Mouse (Mus musculus): ENCODE measurements around the gene 5031410I06Rik.
"Not testable (repeated sequence)": the region's sequence is repeated elsewhere in the genome, so short reads cannot be mapped to it uniquely, and the experiment has no call there.

5031410I06Rik gene

DNA sequence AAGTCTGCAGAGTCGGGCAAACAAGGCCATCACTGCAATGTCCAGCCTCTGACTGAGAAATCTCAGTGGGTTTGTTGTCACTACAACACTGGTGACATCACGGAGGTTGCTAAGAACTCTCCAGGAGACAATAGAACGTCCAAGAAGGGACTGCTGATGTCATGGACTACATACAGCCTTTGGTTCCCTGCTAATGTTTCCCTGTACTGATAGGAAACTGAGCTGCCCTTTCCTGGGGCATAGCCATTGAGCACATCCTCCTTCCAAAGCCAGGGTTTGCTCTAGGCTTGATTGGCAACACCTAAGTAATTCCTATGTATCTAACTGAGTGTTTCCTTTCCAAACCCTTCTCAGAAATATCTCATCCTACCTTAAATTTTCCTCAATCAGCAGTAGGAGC lies at the start of gene 5031410I06Rik:
5031410I06Rik (minus strand) TSS at position 101 of the 400 bp plus-strand sequence.
- DNase-seq = not testable (repeated sequence)

DNA sequence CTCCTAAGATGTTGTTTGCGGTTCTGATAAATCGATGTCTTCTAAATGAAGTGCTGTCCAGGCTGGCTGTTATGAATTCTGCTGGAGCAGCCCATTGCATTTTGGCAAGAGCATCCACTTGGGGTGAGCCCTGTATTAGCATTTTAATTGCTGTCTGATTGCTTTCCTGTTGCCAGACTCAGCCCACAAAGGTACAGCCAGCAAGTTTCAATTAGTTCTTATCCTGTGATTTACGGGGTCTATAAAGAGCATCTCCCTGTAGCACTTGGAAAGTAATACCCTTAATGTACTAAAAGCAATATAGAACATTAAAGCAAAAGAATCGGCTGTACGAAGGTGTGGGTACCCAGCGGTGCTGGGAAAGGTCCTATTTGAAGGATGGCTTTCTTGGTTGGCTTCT lies 37.7 kb upstream of the 5031410I06Rik start:
- no peak for DNase-seq

DNA sequence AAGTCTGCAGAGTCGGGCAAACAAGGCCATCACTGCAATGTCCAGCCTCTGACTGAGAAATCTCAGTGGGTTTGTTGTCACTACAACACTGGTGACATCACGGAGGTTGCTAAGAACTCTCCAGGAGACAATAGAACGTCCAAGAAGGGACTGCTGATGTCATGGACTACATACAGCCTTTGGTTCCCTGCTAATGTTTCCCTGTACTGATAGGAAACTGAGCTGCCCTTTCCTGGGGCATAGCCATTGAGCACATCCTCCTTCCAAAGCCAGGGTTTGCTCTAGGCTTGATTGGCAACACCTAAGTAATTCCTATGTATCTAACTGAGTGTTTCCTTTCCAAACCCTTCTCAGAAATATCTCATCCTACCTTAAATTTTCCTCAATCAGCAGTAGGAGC lies 16.2 kb upstream of the 5031410I06Rik start, which contains the start of gene Gm10220:
Gm10220 (minus strand) TSS at position 101 of the 400 bp plus-strand sequence.
- DNase-seq = not testable (repeated sequence)

DNA sequence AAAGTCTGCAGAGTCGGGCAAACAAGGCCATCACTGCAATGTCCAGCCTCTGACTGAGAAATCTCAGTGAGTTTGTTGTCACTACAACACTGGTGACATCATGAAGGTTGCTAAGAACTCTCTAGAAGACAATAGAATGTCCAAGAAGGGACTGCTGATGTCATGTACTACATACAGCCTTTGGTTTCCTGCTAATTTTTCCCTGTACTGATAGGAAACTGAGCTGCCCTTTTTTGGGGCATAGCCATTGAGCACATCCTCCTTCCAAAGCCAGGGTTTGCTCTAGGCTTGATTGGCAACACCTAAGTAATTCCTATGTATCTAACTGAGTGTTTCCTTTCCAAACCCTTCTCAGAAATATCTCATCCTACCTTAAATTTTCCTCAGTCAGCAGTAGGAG lies 16.0 kb downstream of the 5031410I06Rik start, which contains the start of gene Gm10471:
Gm10471 (minus strand) TSS at position 101 of the 400 bp plus-strand sequence.
- not testable (repeated sequence) for DNase-seq

DNA sequence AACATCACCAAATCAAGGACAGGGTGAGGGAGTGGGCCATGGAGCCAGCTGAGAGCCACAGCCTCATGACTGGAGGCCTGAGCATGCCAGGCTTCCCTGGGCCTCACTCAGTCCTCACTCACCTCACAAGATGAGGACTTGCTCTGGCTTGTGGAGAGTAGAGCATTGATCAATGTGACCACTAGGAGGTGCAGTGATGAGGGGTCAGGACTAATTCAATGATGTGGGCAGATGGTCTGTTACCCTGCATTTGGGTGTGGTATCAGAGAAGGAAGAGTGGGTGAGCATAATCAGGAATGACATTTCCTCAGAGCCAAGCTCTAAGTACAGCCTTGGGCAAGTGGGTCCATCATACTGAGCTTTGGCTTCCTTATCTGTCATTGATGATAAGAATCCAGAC lies 26.1 kb downstream of the 5031410I06Rik start:
- not testable (repeated sequence) for DNase-seq

DNA sequence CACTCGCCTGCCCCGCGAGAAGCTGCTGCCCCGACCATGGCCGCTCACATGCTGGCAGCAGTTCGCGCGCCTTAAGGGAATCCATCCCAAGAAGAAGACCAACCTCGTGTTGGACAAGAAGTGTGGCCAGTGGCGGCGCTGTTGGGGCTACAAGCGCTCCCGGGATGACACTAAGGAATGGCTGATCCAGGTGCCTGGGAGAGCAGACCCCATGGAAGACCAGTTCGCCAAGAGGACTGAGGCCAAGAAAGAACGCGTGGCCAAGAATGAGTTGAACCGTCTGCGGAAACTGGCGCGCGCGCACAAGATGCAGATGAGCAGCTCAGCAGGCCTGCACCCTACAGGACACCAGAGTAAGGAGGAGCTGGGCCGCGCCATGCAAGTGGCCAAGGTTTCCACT lies 34.4 kb downstream of the 5031410I06Rik start:
- no peak for DNase-seq

DNA sequence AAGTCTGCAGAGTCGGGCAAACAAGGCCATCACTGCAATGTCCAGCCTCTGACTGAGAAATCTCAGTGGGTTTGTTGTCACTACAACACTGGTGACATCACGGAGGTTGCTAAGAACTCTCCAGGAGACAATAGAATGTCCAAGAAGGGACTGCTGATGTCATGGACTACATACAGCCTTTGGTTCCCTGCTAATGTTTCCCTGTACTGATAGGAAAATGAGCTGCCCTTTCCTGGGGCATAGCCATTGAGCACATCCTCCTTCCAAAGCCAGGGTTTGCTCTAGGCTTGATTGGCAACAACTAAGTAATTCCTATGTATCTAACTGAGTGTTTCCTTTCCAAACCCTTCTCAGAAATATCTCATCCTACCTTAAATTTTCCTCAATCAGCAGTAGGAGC lies 46.7 kb downstream of the 5031410I06Rik start, which contains the start of gene Gm7347:
Gm7347 (minus strand) TSS at position 101 of the 400 bp plus-strand sequence.
- DNase-seq = not testable (repeated sequence)

Measured in cerebellum, adult 11-12 months (tissue).